Mouse (Mus musculus): ENCODE results near the gene Gm5737. TPM values are rescaled to one million over a fixed set of nuclear protein-coding genes. Genes with fewer than 3 reads are reported as not detected.

Gm5737 gene
- total and polyA plus RNA-seq, 3 experiments, result 0.34 to 0.70 TPM; not detected in 1

- no peak for DNase-seq
- WGBS, result 7% methylated on average over 16 of the region's 16 CpGs
- intact Hi-C loops (cut with DNase I), result loop anchor here (2.0 to 5.0 kb wide), 3 partner anchors 43 to 277 kb away; no protein-coding TSS in a partner anchor
Observed at GRCm38 (mm10) chr7:120843852-120844435, 31.8 kb downstream of the Gm5737 start.

GRCm38 (mm10) chr7:120844689-120845088 lies 32.5 kb downstream of the Gm5737 start:
- Histone ChIP-seq H3K27ac (no peak overlapping the region), H3K79me2 (replicated peaks; ENCODE audit: control insufficient read depth, insufficient read depth, low read length) (no peaks in the 10 kb centered on the region), H3K9ac (ENCODE audit: low read depth, low read length) (no peak overlapping the region), H3K4me1 (ENCODE audit: control insufficient read depth, insufficient read depth, low read length) (no peaks in the 10 kb centered on the region), H3K36me3 (ENCODE audit: control insufficient read depth, insufficient read depth, low read length) (no peaks in the 10 kb centered on the region), H3K27me3 (ENCODE audit: control insufficient read depth, insufficient read depth, low read length) (no peaks in the 10 kb centered on the region), H3K4me3 (no peak overlapping the region)
- 84% methylated on average over 9 of the region's 9 CpGs for WGBS
- intact Hi-C loops (cut with DNase I), result loop anchor here (1.0 to 5.0 kb wide), 3 partner anchors 12 to 218 kb away; no protein-coding TSS in a partner anchor
- no peak for DNase-seq
- TF ChIP-seq EP300 (IDR thresholded peaks at IDR 0.05; ENCODE audit: insufficient read depth, low read depth, low read length), result no peak
- TF ChIP-seq POLR2A (IDR thresholded peaks at IDR 0.05; ENCODE audit: insufficient read depth, low read depth, low read length), result no peak
- TF ChIP-seq CTCF (IDR thresholded peaks at IDR 0.05), result no peak

More at GRCm38 (mm10) chr7:120843852-120844435, 31.8 kb downstream of the Gm5737 start:
- Histone ChIP-seq H3K4me3 (peak overlapping the region; percentile 74), H3K27ac (peak overlapping the region; percentile 93), H3K79me2 (replicated peaks; ENCODE audit: control insufficient read depth, insufficient read depth, low read length) (no peaks in the 10 kb centered on the region), H3K4me1 (ENCODE audit: control insufficient read depth, insufficient read depth, low read length) (no peaks in the 10 kb centered on the region), H3K27me3 (ENCODE audit: control insufficient read depth, insufficient read depth, low read length) (no peaks in the 10 kb centered on the region), H3K9ac (ENCODE audit: low read depth, low read length) (peak overlapping the region; percentile 88), H3K36me3 (ENCODE audit: control insufficient read depth, insufficient read depth, low read length) (no peaks in the 10 kb centered on the region)
- no peak for TF ChIP-seq EP300 (IDR thresholded peaks at IDR 0.05; ENCODE audit: insufficient read depth, low read depth, low read length)
- no peak for TF ChIP-seq POLR2A (IDR thresholded peaks at IDR 0.05; ENCODE audit: insufficient read depth, low read depth, low read length)
- TF ChIP-seq CTCF (IDR thresholded peaks at IDR 0.05), result no peak

GRCm38 (mm10) chr7:120848831-120849512 lies 36.8 kb downstream of the Gm5737 start:
- peaks cover 10% of the 10 kb centered on the region for H3K4me1 ChIP-seq (ENCODE audit: control insufficient read depth, insufficient read depth, low read length)
- TF ChIP-seq EP300 (IDR thresholded peaks at IDR 0.05; ENCODE audit: insufficient read depth, low read depth, low read length), result no peak
- TF ChIP-seq POLR2A (IDR thresholded peaks at IDR 0.05; ENCODE audit: insufficient read depth, low read depth, low read length), result no peak
- TF ChIP-seq CTCF (IDR thresholded peaks at IDR 0.05), result no peak
- intact Hi-C loops (cut with DNase I), result no loop called here
- H3K4me3 ChIP-seq, result no peak overlapping the region
- H3K36me3 ChIP-seq (ENCODE audit: control insufficient read depth, insufficient read depth, low read length), result peaks cover 1% of the 10 kb centered on the region; the same call in 1 of the 2 replicates
- H3K79me2 ChIP-seq (replicated peaks; ENCODE audit: control insufficient read depth, insufficient read depth, low read length), result no peaks in the 10 kb centered on the region
- no peaks in the 10 kb centered on the region for H3K27me3 ChIP-seq (ENCODE audit: control insufficient read depth, insufficient read depth, low read length)
- no peak for DNase-seq
- no peak overlapping the region; the same call in 1 of the 2 replicates for H3K27ac ChIP-seq
- WGBS, result 73% methylated on average over 3 of the region's 3 CpGs
- H3K9ac ChIP-seq (ENCODE audit: low read depth, low read length), result no peak overlapping the region

- H3K9ac ChIP-seq (ENCODE audit: low read depth, low read length), result no peak overlapping the region
- H3K4me1 ChIP-seq (ENCODE audit: control insufficient read depth, insufficient read depth, low read length), result peaks cover 13% of the 10 kb centered on the region
- WGBS, result 70% methylated on average over 3 of the region's 3 CpGs
- no peaks in the 10 kb centered on the region for H3K79me2 ChIP-seq (replicated peaks; ENCODE audit: control insufficient read depth, insufficient read depth, low read length)
- no peak for DNase-seq
- H3K36me3 ChIP-seq (ENCODE audit: control insufficient read depth, insufficient read depth, low read length), result peaks cover 1% of the 10 kb centered on the region; the same call in 1 of the 2 replicates
- H3K4me3 ChIP-seq, result no peak overlapping the region
- no peaks in the 10 kb centered on the region for H3K27me3 ChIP-seq (ENCODE audit: control insufficient read depth, insufficient read depth, low read length)
- H3K27ac ChIP-seq, result no peak overlapping the region
- TF ChIP-seq POLR2A (IDR thresholded peaks at IDR 0.05; ENCODE audit: insufficient read depth, low read depth, low read length) (no peak), EP300 (IDR thresholded peaks at IDR 0.05; ENCODE audit: insufficient read depth, low read depth, low read length) (no peak), CTCF (IDR thresholded peaks at IDR 0.05) (no peak)
- intact Hi-C loops (cut with DNase I), result no loop called here
Observed at GRCm38 (mm10) chr7:120850165-120850564, 38.0 kb downstream of the Gm5737 start.

- H3K27me3 ChIP-seq (ENCODE audit: control insufficient read depth, insufficient read depth, low read length), result no peaks in the 10 kb centered on the region
- no peak overlapping the region for H3K27ac ChIP-seq
- H3K4me3 ChIP-seq, result no peak overlapping the region
- 88% methylated on average over 11 of the region's 11 CpGs for WGBS
- TF ChIP-seq EP300 (IDR thresholded peaks at IDR 0.05; ENCODE audit: insufficient read depth, low read depth, low read length), result no peak
- TF ChIP-seq POLR2A (IDR thresholded peaks at IDR 0.05; ENCODE audit: insufficient read depth, low read depth, low read length), result no peak
- TF ChIP-seq CTCF (IDR thresholded peaks at IDR 0.05), result no peak
- no peak for DNase-seq
- H3K9ac ChIP-seq (ENCODE audit: low read depth, low read length), result no peak overlapping the region
- peaks cover 7% of the 10 kb centered on the region for H3K4me1 ChIP-seq (ENCODE audit: control insufficient read depth, insufficient read depth, low read length)
- peaks cover 2% of the 10 kb centered on the region; the same call in 1 of the 2 replicates for H3K36me3 ChIP-seq (ENCODE audit: control insufficient read depth, insufficient read depth, low read length)
- H3K79me2 ChIP-seq (replicated peaks; ENCODE audit: control insufficient read depth, insufficient read depth, low read length), result no peaks in the 10 kb centered on the region; the same call in 1 of the 2 replicates
- intact Hi-C loops (cut with DNase I), result no loop called here
Observed at GRCm38 (mm10) chr7:120859854-120860253, 47.7 kb downstream of the Gm5737 start.
